Mouse (Mus musculus) thymus, adult 2 months (tissue): Measurements from ENCODE around the gene Krt14.

Experiments used
- CTCF ChIP-seq: fragments of 200-500 bp; IDR thresholded peaks from 2 replicates; pipeline ENCODE4 v1.5.1; 2012; ENCODE audit warnings: mild to moderate bottlenecking, control low read depth, low read length, moderate library complexity, borderline replicate concordance; ENCODE audit not compliant: control insufficient read depth, poor library complexity, insufficient read depth; ENCODE audit errors: extremely low read depth
- POLR2A ChIP-seq: fragments of 200-500 bp; IDR thresholded peaks from 2 replicates; pipeline ENCODE4 v1.6.1; 2012; ENCODE audit warnings: mild to moderate bottlenecking, low read length, control low read depth, moderate library complexity; ENCODE audit not compliant: control insufficient read depth, poor library complexity, insufficient read depth; ENCODE audit errors: extremely low read depth

GRCm38 (mm10) chr11:100203448-100203847, 3.9 kb downstream of the Krt14 start:
- TF ChIP-seq CTCF (no peak), POLR2A (no peak)
